Comparison of ENCODE assay signal across 11 mouse cellular contexts in the genomic region with DNA sequence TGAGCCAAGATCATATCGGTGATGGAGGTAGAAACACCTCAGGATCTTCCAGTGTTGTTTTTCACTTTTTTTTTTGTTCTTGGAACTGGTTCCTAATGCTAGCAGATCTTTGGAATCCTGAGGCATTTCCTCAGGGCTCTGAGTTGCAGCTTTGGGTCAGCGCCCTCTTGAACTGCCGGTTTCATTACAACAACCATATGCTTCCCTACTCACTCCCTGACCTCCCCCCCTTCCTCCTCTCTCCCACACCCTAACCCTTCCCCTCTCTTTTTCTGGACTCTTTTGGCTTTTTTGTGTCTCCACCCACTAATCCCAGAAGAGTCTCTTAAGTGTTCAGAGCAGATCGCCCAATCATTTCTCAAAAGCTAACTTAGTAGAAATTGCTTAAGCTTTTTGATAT.
DNase-seq lines count a peak whose midpoint lies in the region; ATAC-seq and TF ChIP-seq lines count a peak whose summit lies in the region.
"Had no signal": no experiment of that assay in that cellular context is flagged by ENCODE, and none has a peak within 500 bp of the region (broad histone marks: within the 10 kb centered on the region; RNA-seq: fewer than 3 reads in every experiment).

No protein-coding gene starts in this region.

- WGBS in spleen, adult 2 months, result 61% methylated on average over 4 of the region's 4 CpGs
- 78% methylated on average over 4 of the region's 4 CpGs for WGBS in heart, embryonic 12.5 days
- 80% methylated on average over 4 of the region's 4 CpGs for whole genome bisulfite sequencing in hindbrain, embryonic 14.5 days

- no peak overlapping the region for H3K4me2 ChIP-seq in heart, embryonic 12.5 days
- H3K4me2 ChIP-seq in hindbrain, embryonic 14.5 days (replicated peaks), result no peak overlapping the region
- H3K4me2 ChIP-seq: embryonic facial prominence, embryonic 12.5 days had no signal

- no peaks in the 10 kb centered on the region for H3K27me3 ChIP-seq in spleen, adult 2 months (ENCODE audit: control insufficient read depth, insufficient read depth, low read length)
- no peaks in the 10 kb centered on the region for H3K27me3 ChIP-seq in heart, embryonic 12.5 days (replicated peaks)
- no peaks in the 10 kb centered on the region for H3K27me3 ChIP-seq in hindbrain, embryonic 14.5 days (ENCODE audit: control insufficient read depth, insufficient read depth, low read length)
- H3K27me3 ChIP-seq: CH12.LX; embryonic facial prominence, embryonic 12.5 days had no signal

- no peak overlapping the region for H3K9ac ChIP-seq in heart, embryonic 12.5 days
- H3K9ac ChIP-seq in hindbrain, embryonic 14.5 days, result no peak overlapping the region
- H3K9ac ChIP-seq: embryonic facial prominence, embryonic 12.5 days had no signal

- no peak overlapping the region for H3K4me3 ChIP-seq in spleen, adult 2 months (ENCODE audit: extremely low read depth, insufficient read depth, insufficient read length)
- no peak overlapping the region for H3K4me3 ChIP-seq in heart, embryonic 12.5 days
- no peak overlapping the region for H3K4me3 ChIP-seq in hindbrain, embryonic 14.5 days (replicated peaks; ENCODE audit: low read length)
- no peak overlapping the region for H3K4me3 ChIP-seq in layer of hippocampus, adult 2 months
- H3K4me3 ChIP-seq: embryonic facial prominence, embryonic 12.5 days had no signal

- ATAC-seq in heart, embryonic 12.5 days (ENCODE audit: insufficient number of reproducible peaks, low FRiP score), result no peak
- ATAC-seq in hindbrain, embryonic 14.5 days (ENCODE audit: low FRiP score), result no peak
- ATAC-seq: activated CD4-positive, CD25-positive, alpha-beta regulatory T cell, adult 4 months had no signal

- no peaks in the 10 kb centered on the region for H3K9me3 ChIP-seq in heart, embryonic 12.5 days (replicated peaks)
- no peaks in the 10 kb centered on the region for H3K9me3 ChIP-seq in hindbrain, embryonic 14.5 days (ENCODE audit: control insufficient read depth, low read length)
- H3K9me3 ChIP-seq: embryonic facial prominence, embryonic 12.5 days had no signal

- TF ChIP-seq CTCF in spleen, adult 2 months (IDR thresholded peaks at IDR 0.05; ENCODE audit: extremely low read depth, insufficient read depth, insufficient read length, insufficient replicate concordance), result no peak
- no peak for TF ChIP-seq CTCF in layer of hippocampus, adult 2 months (conservative IDR thresholded peaks at IDR 0.05)

- no peaks in the 10 kb centered on the region for H3K36me3 ChIP-seq in spleen, adult 2 months (ENCODE audit: control insufficient read depth, insufficient read depth, low read length)
- no peaks in the 10 kb centered on the region for H3K36me3 ChIP-seq in heart, embryonic 12.5 days
- no peaks in the 10 kb centered on the region for H3K36me3 ChIP-seq in hindbrain, embryonic 14.5 days (replicated peaks; ENCODE audit: control insufficient read depth, insufficient read depth)
- H3K36me3 ChIP-seq: embryonic facial prominence, embryonic 12.5 days had no signal

- no peak for TF ChIP-seq POLR2A in spleen, adult 2 months (IDR thresholded peaks at IDR 0.05; ENCODE audit: low read depth, low read length)

- H3K27ac ChIP-seq in spleen, adult 2 months (ENCODE audit: insufficient read depth, low read length), result peak overlapping the region; percentile 35; the same call in 1 of the 2 replicates
- peak overlapping the region; percentile 18; the same call in 1 of the 2 replicates for H3K27ac ChIP-seq in heart, embryonic 12.5 days (ENCODE audit: poor library complexity, severe bottlenecking)
- H3K27ac ChIP-seq in hindbrain, embryonic 14.5 days, result no peak overlapping the region
- H3K27ac ChIP-seq in layer of hippocampus, adult 2 months, result no peak overlapping the region
- H3K27ac ChIP-seq: embryonic facial prominence, embryonic 12.5 days had no signal

- peaks cover 11% of the 10 kb centered on the region; the same call in 1 of the 2 replicates for H3K4me1 ChIP-seq in spleen, adult 2 months (ENCODE audit: control insufficient read depth, insufficient read depth, insufficient read length)
- peaks cover 32% of the 10 kb centered on the region for H3K4me1 ChIP-seq in heart, embryonic 12.5 days (replicated peaks)
- no peaks in the 10 kb centered on the region for H3K4me1 ChIP-seq in hindbrain, embryonic 14.5 days (replicated peaks; ENCODE audit: control insufficient read depth, insufficient read depth, low read length)

- no peak for DNase-seq in spleen, adult 2 months (ENCODE audit: low read depth in 1 of 2, low spot score in 2 of 2)
- DNase-seq in spleen, postnatal 4 days (ENCODE audit: low spot score in 2 of 2), result no peak
- DNase-seq in kidney, postnatal 10 days, result peak; percentile 82
- no peak for DNase-seq in hindbrain, embryonic 14.5 days (ENCODE audit: low spot score)
- no peak for DNase-seq in layer of hippocampus, adult 2 months (ENCODE audit: low spot score in 2 of 2)
- no peak for DNase-seq in layer of hippocampus, postnatal 14 days (ENCODE audit: low spot score in 2 of 2)
- no peak for DNase-seq in left cerebral cortex, postnatal 4 days

- intact Hi-C loops in left cerebral cortex, postnatal 4 days (cut with DNase I), result no loop called here

Comparison
In these comparisons a context has a peak if more than half of its experiments do, and no peak if none do; other contexts are left out.
1. H3K27ac ChIP-seq: peak in spleen, adult 2 months (single experiment) and heart, embryonic 12.5 days (single experiment); none in hindbrain, embryonic 14.5 days (single experiment) and layer of hippocampus, adult 2 months (single experiment).